Comparison of ENCODE assay signal across 25 mouse cellular contexts in genomic region chr19:24665771-24666170, GRCm38 (mm10). TPM values are rescaled to one million over a fixed set of nuclear protein-coding genes. Genes with fewer than 3 reads are reported as not detected.
DNase-seq lines count a peak whose midpoint lies in the region; ATAC-seq lines count a peak whose summit lies in the region.
"Had no signal": no experiment of that assay in that cellular context is flagged by ENCODE, and none has a peak within 500 bp of the region (broad histone marks: within the 10 kb centered on the region; RNA-seq: fewer than 3 reads in every experiment).

No protein-coding gene starts in this region.

- no peak overlapping the region for H3K9ac ChIP-seq in kidney, embryonic 16.5 days (replicated peaks; ENCODE audit: low read length)
- H3K9ac ChIP-seq: embryonic facial prominence, embryonic 13.5 days; forebrain, embryonic 12.5 days; forebrain, embryonic 15.5 days; heart, embryonic 13.5 days; hindbrain, embryonic 12.5 days; hindbrain, embryonic 15.5 days had no signal

- H3K4me2 ChIP-seq in kidney, embryonic 16.5 days (replicated peaks; ENCODE audit: low read depth, low read length) = no peak overlapping the region
- H3K4me2 ChIP-seq: embryonic facial prominence, embryonic 13.5 days; forebrain, embryonic 12.5 days; forebrain, embryonic 15.5 days; heart, embryonic 13.5 days; hindbrain, embryonic 12.5 days; hindbrain, embryonic 15.5 days had no signal

- no peaks in the 10 kb centered on the region for H3K9me3 ChIP-seq in kidney, embryonic 16.5 days (ENCODE audit: low read length)
- H3K9me3 ChIP-seq: embryonic facial prominence, embryonic 10.5 days; embryonic facial prominence, embryonic 13.5 days; forebrain, embryonic 12.5 days; forebrain, embryonic 15.5 days; heart, embryonic 10.5 days; heart, embryonic 13.5 days; hindbrain, embryonic 12.5 days; hindbrain, embryonic 15.5 days had no signal

- H3K4me3 ChIP-seq in kidney, embryonic 16.5 days (ENCODE audit: low read length) = no peak overlapping the region
- H3K4me3 ChIP-seq: embryonic facial prominence, embryonic 10.5 days; embryonic facial prominence, embryonic 13.5 days; erythroblast, embryonic 14.5 days; forebrain, embryonic 12.5 days; forebrain, embryonic 15.5 days; heart, adult 2 months; heart, embryonic 10.5 days; heart, embryonic 13.5 days; hindbrain, embryonic 12.5 days; hindbrain, embryonic 15.5 days had no signal

- whole genome bisulfite sequencing in kidney, embryonic 16.5 days = 83% methylated on average over 11 of the region's 11 CpGs

- no peaks in the 10 kb centered on the region for H3K27me3 ChIP-seq in kidney, embryonic 16.5 days (ENCODE audit: insufficient read depth, low read length)
- H3K27me3 ChIP-seq: embryonic facial prominence, embryonic 13.5 days; forebrain, embryonic 12.5 days; forebrain, embryonic 15.5 days; heart, embryonic 13.5 days; hindbrain, embryonic 12.5 days; hindbrain, embryonic 15.5 days had no signal

- no peaks in the 10 kb centered on the region for H3K36me3 ChIP-seq in kidney, embryonic 16.5 days (ENCODE audit: insufficient read depth, low read length)
- H3K36me3 ChIP-seq: embryonic facial prominence, embryonic 10.5 days; embryonic facial prominence, embryonic 13.5 days; forebrain, embryonic 12.5 days; forebrain, embryonic 15.5 days; heart, embryonic 10.5 days; heart, embryonic 13.5 days; hindbrain, embryonic 12.5 days; hindbrain, embryonic 15.5 days had no signal

- no peak for ATAC-seq in kidney, embryonic 16.5 days (ENCODE audit: low FRiP score, low TSS enrichment)
- ATAC-seq: CD4-positive, CD25-positive, alpha-beta regulatory T cell, adult 4 months; forebrain, embryonic 15.5 days had no signal

- H3K4me1 ChIP-seq in kidney, embryonic 16.5 days (ENCODE audit: insufficient read depth, low read length) = no peaks in the 10 kb centered on the region; the same call in 1 of the 2 replicates
- H3K4me1 ChIP-seq: embryonic facial prominence, embryonic 10.5 days; embryonic facial prominence, embryonic 13.5 days; forebrain, embryonic 12.5 days; forebrain, embryonic 15.5 days; hindbrain, embryonic 12.5 days; hindbrain, embryonic 15.5 days had no signal

- H3K27ac ChIP-seq in kidney, embryonic 16.5 days (ENCODE audit: low read length) = no peak overlapping the region
- H3K27ac ChIP-seq: embryonic facial prominence, embryonic 10.5 days; embryonic facial prominence, embryonic 13.5 days; forebrain, embryonic 12.5 days; forebrain, embryonic 15.5 days; heart, adult 2 months; heart, embryonic 10.5 days; heart, embryonic 13.5 days; hindbrain, embryonic 12.5 days; hindbrain, embryonic 15.5 days had no signal

- peak; percentile 52 for DNase-seq in kidney, adult 9 months
- peak; percentile 63 for DNase-seq in layer of hippocampus, adult 9-11 months
- no peak for DNase-seq in layer of hippocampus, adult 11-12 months (ENCODE audit: low spot score)
- peak; percentile 36 for DNase-seq in telencephalon, adult 2 months (ENCODE audit: low read depth, low spot score)
- no peak for DNase-seq in retina, postnatal 1 day
- DNase-seq: adrenal gland, adult 2 months; adrenal gland, postnatal 14 days; cerebellum, adult 11-12 months; cerebellum, adult 8-10 months; cerebellum, postnatal 10 days; cerebellum, postnatal 36 days; embryo, embryonic 11 days; gastrocnemius, postnatal 25 days; heart, adult 2 months had no signal

RNA-seq across cellular contexts. Expression of gene Tmem252, which starts 8.0 kb away (rescaled TPM):
- polyA plus RNA-seq in kidney, embryonic 16.5 days (2015; fragmentation: Nextera tagmentation; extraction: Ambion mirVana) = 8.5 and 10.3 TPM in 2 replicates
- polyA plus RNA-seq: CD4-positive, CD25-positive, alpha-beta regulatory T cell, adult 4 months; erythroblast, embryonic 14.5 days had no signal

Comparison
In these comparisons a context has a peak if more than half of its experiments do, and no peak if none do; other contexts are left out.
1. DNase-seq: peak in kidney, adult 9 months (single experiment), layer of hippocampus, adult 9-11 months (single experiment) and telencephalon, adult 2 months (single experiment); none in layer of hippocampus, adult 11-12 months (single experiment) and retina, postnatal 1 day (single experiment).